Mouse (Mus musculus): ENCODE data around the gene Mcm7.
"Not testable (repeated sequence)": the region's sequence is repeated elsewhere in the genome, so short reads cannot be mapped to it uniquely, and the experiment has no call there.

The Mcm7 gene

GRCm38 (mm10) chr5:138171695-138172491, at the start of gene Mcm7, which contains the start of gene Ap4m1:
Gene Mcm7 (minus strand): TSS chr5:138172422.
Gene Ap4m1 (plus strand): TSS chr5:138172002.
- DNase-seq (ENCODE audit: low spot score in 2 of 2): peak; percentile 90 to 99

GRCm38 (mm10) chr5:138219864-138220263, 47.6 kb upstream of the Mcm7 start:
- no peak for DNase-seq (ENCODE audit: low spot score in 2 of 2)

DNA sequence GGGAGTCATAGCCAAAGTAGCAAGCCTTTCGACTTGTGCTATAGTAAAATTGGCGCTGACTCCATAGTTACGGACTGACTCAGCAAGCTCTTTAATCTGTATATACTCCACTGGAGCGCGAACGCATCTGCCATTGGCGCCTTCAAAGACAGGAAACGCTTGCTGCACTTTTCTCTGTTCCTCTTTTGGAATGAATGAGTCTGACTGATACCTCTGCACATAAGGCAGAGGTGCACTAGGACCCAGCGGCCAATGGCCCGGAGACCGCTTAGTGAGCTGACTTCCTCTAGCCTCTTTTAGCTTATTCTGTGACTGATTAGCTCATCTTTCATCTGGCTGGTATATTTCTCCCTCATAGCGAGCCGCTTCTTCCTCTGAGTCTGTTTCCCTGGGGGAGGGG, 44.4 kb upstream of the Mcm7 start:
- DNase-seq (ENCODE audit: low spot score in 2 of 2): not testable (repeated sequence)

DNA sequence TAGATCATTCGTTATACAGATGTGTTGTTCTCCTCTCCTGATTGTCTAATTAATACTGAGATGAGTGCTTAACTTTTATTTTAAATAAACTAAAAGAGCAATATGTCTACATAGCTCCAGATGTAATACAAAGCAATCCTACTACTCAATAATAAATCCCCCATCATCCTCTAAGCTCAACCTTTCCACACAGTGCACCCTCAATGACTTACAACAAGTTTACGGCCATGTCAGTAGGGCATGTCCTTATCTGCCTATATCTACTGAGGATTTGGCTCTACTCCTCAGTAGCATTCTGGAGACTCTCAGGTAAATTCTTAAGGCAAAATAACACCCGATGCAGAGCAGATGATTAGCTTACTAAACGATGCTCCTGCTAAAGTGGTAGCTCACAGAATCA, 35.7 kb upstream of the Mcm7 start:
- DNase-seq (ENCODE audit: low spot score in 2 of 2): no peak

DNA sequence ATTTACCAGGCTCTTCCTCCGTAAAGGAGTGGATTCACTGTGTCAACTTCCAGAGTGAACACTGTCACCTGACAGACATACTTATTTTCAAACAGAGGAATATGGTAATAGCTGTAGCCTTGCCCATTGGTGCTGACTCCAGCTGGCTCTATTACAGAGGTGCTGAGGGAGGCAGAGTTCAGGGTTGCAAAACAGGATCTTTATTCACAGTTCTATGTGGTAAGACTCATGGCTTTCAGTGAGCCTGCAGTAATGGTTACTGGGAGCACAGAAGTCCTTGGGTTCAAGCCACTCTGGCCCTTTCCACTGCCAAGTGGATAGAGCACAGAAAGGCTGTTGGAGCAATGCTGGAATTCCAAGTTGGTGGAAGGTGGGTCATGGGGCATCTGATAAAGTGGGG, 35.0 kb upstream of the Mcm7 start:
- no peak for DNase-seq (ENCODE audit: low spot score in 2 of 2)

GRCm38 (mm10) chr5:138202086-138202485, 29.9 kb upstream of the Mcm7 start:
- DNase-seq (ENCODE audit: low spot score in 2 of 2): no peak

GRCm38 (mm10) chr5:138199576-138199975, 27.4 kb upstream of the Mcm7 start:
- no peak for DNase-seq (ENCODE audit: low spot score in 2 of 2)

DNA sequence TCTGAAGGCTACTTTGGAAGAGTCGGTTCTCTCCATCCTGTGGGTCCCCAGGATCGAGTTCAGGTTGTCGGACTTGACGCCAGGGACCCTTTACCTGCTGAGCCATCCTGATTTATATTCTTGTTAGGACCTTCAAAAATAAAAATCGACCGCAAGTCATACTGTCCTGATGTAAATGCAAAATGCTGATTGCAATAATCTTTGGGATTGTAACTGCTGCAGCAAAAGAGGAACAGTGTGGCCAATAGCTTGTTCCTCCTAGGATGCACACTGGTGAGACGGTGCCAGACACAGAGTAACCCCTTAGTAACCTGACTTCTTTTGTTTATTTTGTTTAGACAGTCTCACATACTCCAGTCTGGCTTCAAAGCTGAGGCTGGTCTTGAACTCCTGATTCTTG, 23.2 kb upstream of the Mcm7 start:
- no peak for DNase-seq (ENCODE audit: low spot score in 2 of 2)

- DNase-seq (ENCODE audit: low spot score in 2 of 2): peak in 1 of 2 experiments; percentile 37
Measured at GRCm38 (mm10) chr5:138194755-138195345, 22.6 kb upstream of the Mcm7 start.

DNA sequence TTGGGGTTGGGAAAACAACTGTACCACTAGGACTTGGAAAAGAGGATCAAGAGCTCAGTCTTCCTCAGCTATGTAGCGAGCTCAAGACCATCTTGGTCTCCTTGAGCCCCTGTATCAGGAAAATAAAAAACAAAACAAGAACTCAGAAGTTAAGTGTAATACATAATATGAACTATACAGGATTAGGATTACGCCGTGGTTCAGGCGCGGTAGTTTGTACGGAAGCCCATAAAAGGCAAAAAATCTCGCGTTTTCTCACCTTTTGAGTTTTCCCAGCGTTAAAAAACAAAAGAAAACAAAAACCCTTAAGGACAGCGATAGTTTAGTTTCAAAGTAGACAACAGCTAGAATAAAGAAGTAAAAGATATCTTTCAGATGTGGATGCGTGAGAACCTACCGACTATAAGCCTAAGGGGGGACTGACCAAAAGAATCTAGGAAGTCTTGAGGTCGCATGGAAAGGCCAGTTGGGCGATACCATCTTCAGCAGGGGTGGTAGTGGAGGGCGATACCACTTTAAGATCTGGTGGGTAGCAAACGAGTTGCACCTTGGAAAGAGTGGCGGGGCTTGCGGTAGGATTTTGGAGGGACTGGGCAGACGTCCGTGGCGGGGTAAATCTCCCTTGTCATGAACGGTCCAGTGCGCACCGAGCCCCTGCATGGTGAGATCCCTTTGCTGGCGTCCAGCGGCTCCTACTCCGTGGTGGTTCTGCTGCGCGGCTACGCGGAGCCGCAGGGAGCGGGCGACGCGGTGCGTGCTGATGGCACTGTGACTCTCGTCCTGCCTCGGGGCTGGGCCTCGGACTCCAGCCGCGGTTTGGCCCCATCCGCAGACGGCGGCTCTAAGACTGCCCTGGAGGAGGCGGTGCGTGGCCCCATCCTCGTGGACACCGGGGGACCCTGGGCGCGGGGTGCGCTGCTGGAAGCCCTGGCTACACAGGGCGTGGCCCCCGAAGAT, 21.8 kb upstream of the Mcm7 start, which contains the start of gene Mblac1:
Mblac1 (plus strand) TSS at position 544 of the 957 bp plus-strand sequence.
- DNase-seq (ENCODE audit: low spot score in 2 of 2): peak; percentile 46 to 73

DNA sequence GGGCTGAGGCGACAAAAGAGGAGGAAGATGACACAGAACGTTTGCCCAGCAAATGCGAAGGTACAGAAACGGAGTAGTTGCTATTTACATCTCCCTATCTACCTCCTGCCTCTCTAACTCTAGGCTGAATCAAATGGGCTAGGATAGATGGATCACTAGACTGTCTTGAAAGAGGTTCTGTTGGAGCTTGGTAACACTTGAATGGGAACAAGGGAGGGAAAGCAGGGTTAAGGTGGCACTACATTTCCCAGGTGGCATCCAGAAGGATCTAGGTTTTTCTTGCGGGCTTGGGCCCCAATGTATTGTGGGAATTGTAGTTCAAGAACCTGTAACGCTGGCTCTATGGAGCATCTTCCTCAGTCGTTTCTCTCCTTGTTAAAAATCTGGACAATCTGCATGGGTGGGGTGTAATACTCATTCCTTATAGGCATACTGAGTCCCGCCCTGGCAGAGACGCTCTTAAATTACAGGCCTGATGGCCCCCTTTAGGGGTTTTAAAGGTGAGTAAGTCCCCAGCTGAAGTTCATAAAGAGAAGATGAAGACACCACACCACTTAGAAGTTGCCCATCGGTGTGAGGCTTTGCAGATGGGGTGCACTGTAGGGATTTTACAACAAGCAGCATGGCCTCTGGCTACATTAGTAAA, 15.6 kb upstream of the Mcm7 start:
- DNase-seq (ENCODE audit: low spot score in 2 of 2): peak in 1 of 2 experiments; percentile 54

DNA sequence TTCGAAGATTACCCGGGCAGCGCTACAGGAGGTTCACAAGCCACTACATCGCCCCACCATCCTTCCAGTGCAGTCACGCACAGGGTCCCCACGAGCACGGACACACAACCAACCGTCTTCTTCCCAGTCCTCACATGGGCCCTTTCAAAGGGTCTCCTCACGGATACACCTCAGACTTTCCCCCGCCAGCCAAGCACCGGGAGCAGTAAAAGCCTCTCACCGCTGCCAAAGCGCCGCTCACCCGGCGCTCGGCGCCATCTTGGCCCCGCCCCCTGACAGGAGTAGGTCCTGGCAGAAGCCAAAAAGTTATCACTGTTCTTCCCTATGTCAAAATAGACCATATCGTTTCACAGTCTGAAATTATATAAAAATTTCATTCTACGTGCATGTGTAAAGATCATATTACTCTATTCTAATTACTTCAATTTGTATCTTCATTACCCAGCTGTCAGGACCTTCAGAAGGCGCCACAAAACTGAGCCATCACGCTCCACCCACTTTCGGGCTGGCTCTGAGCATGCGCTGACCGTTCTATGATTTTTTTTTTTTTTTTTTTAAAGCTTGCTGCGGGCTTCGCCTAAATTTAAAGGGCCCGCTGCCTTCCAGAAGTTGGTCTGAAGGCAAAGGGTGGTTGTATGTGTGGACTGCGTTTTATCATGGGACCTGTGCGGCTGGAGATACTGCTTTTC, 14.9 kb upstream of the Mcm7 start, which contains the start of the genes Taf6 and Cnpy4:
Taf6 (minus strand) TSS at position 502 of the 689 bp plus-strand sequence.
Cnpy4 (plus strand) TSS at position 536 of the 689 bp plus-strand sequence.
- peak; percentile 45 to 78 for DNase-seq (ENCODE audit: low spot score in 2 of 2)

DNA sequence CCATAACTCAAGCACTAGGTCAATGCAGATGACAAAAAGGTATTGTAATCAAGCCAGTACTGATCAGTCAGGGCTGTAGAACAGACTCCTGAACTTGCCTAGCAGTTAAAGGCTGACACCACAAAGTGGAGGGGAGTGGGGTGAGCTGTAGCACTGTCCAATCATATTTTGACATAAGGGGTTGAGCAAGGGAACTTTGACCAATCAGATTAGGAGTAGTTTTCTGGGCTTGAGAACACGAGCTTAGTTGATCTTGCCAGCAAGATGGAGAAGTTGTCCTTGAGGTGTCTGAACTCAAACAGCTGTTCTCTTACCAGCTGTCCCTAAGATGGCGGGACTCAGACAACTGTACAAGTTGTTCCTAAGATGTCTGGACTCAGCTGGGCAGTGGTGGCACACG, 995 bp upstream of the Mcm7 start:
- no peak for DNase-seq (ENCODE audit: low spot score in 2 of 2)

GRCm38 (mm10) chr5:138170936-138171561, 1.2 kb downstream of the Mcm7 start:
- DNase-seq (ENCODE audit: low spot score in 2 of 2): peak; percentile 96 to 98

GRCm38 (mm10) chr5:138165594-138165993, 6.6 kb downstream of the Mcm7 start:
- no peak for DNase-seq (ENCODE audit: low spot score in 2 of 2)

- DNase-seq (ENCODE audit: low spot score in 2 of 2): no peak
Measured at GRCm38 (mm10) chr5:138163610-138164009, 8.6 kb downstream of the Mcm7 start.

- DNase-seq (ENCODE audit: low spot score in 2 of 2): no peak
Measured at GRCm38 (mm10) chr5:138163046-138163445, 9.2 kb downstream of the Mcm7 start.

DNA sequence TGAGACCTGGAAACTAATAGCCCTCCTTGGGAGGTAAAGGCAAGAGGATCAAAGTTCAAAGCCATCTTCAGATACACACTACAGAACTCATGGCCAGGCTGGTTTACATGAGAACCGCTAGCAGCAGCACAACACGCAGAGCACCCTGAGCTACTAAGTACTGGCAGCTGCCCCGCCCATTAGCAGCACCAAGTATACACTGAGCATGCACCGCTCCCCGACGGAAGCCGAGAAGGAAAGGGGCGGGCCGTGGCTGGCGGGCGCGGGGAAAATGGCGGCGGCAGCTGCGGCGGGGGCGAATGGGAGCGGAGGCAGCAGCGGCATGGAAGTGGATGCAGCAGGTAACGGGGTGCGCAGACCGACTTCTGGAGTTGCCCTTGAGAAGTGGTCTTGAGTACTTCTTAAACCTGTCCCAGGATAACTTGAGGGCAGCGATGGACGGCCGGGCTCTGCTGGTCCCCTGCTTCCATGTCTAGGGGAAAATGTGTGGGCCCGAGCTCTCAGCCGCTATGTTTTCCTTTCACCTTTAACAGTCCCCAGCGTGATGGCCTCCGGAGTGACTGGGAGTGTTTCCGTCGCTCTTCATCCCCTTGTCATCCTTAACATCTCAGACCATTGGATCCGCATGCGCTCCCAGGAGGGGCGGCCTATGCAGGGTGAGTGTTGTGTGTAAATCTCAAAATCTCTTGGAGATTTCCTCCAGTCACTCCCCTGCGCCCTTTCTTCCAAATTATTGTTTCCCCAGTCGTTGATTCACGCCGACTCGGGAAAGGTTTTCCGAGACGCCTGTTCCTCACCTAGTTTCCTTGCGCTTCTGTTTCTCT, 11.2 kb downstream of the Mcm7 start, which contains the start of gene Cops6:
Cops6 (plus strand) TSS at position 230 of the 824 bp plus-strand sequence.
- DNase-seq (ENCODE audit: low spot score in 2 of 2): peak; percentile 88 to 93

GRCm38 (mm10) chr5:138160224-138160762, 11.9 kb downstream of the Mcm7 start:
- no peak for DNase-seq (ENCODE audit: low spot score in 2 of 2)
